Mouse (Mus musculus): ENCODE data around the gene Klhl10. TPM values are rescaled to one million over a fixed set of nuclear protein-coding genes. Genes with fewer than 3 reads are reported as not detected.

Klhl10 gene
- polyA plus RNA-seq, 1 experiment: 0.20 TPM

- H3K4me3 ChIP-seq: no peak overlapping the region
- peak overlapping the region; percentile 49 for H3K4me2 ChIP-seq (ENCODE audit: low read depth)
- H3ac ChIP-seq (ENCODE audit: control insufficient read depth, insufficient read length): no peak overlapping the region
- H3K36me3 ChIP-seq (ENCODE audit: control insufficient read depth, insufficient read depth): no peaks in the 10 kb centered on the region
- no peaks in the 10 kb centered on the region for H3K27me3 ChIP-seq (ENCODE audit: control insufficient read depth, insufficient read depth, insufficient read length)
- no peak for TF ChIP-seq POLR2A (IDR thresholded peaks at IDR 0.05; ENCODE audit: insufficient read length, low read depth)
- peak in 2 of 3 experiments; percentile 15 to 49 for TF ChIP-seq MYOD1 (IDR thresholded peaks at IDR 0.05; ENCODE audit: control insufficient read depth in 1 of 3, insufficient read length in 2 of 3, low read depth in 2 of 3)
- TF ChIP-seq SRF (IDR thresholded peaks at IDR 0.05; ENCODE audit: control insufficient read depth, insufficient read length, low read depth): no peak
- peak; percentile 12 for TF ChIP-seq TCF12 (IDR thresholded peaks at IDR 0.05; ENCODE audit: insufficient read depth, poor library complexity, severe bottlenecking)
- no peak for TF ChIP-seq CEBPB (IDR thresholded peaks at IDR 0.05; ENCODE audit: insufficient read depth, poor library complexity, severe bottlenecking)
- TF ChIP-seq MYOG (IDR thresholded peaks at IDR 0.05; ENCODE audit: control insufficient read depth in 1 of 3, insufficient read depth in 1 of 3, insufficient read length in 2 of 3, low read depth in 2 of 3): peak in 2 of 3 experiments; percentile 20 to 68
- TF ChIP-seq USF1 (IDR thresholded peaks at IDR 0.05; ENCODE audit: low read depth): no peak
- H3K79me2 ChIP-seq (ENCODE audit: control insufficient read depth, insufficient read depth): peaks cover 29% of the 10 kb centered on the region
Observed at GRCm38 (mm10) chr11:100399320-100399719, 42.4 kb upstream of the Klhl10 start.

GRCm38 (mm10) chr11:100399727-100400538, 41.8 kb upstream of the Klhl10 start:
- peaks cover 23% of the 10 kb centered on the region for H3K79me2 ChIP-seq (ENCODE audit: control insufficient read depth, insufficient read depth)
- no peaks in the 10 kb centered on the region for H3K36me3 ChIP-seq (ENCODE audit: control insufficient read depth, insufficient read depth)
- no peak overlapping the region for H3K4me3 ChIP-seq
- no peak for TF ChIP-seq MYOD1 (IDR thresholded peaks at IDR 0.05; ENCODE audit: control insufficient read depth in 1 of 3, insufficient read length in 2 of 3, low read depth in 2 of 3)
- no peak for TF ChIP-seq USF1 (IDR thresholded peaks at IDR 0.05; ENCODE audit: low read depth)
- no peak for TF ChIP-seq MAX (IDR thresholded peaks at IDR 0.05; ENCODE audit: low read depth)
- no peak for TF ChIP-seq POLR2AphosphoS2 (IDR thresholded peaks at IDR 0.05; ENCODE audit: insufficient read length, low read depth)
- no peak for TF ChIP-seq REST (IDR thresholded peaks at IDR 0.05; ENCODE audit: insufficient read depth, insufficient read length)
- TF ChIP-seq CEBPB (IDR thresholded peaks at IDR 0.05; ENCODE audit: insufficient read depth, poor library complexity, severe bottlenecking): no peak
- TF ChIP-seq TCF3 (IDR thresholded peaks at IDR 0.05; ENCODE audit: insufficient read length, low read depth): no peak
- no peak for TF ChIP-seq E2F4 (IDR thresholded peaks at IDR 0.05; ENCODE audit: insufficient read depth)
- no peaks in the 10 kb centered on the region for H3K27me3 ChIP-seq (ENCODE audit: control insufficient read depth, insufficient read depth, insufficient read length)
- H3K4me2 ChIP-seq (ENCODE audit: low read depth): peak overlapping the region; percentile 49
- H3ac ChIP-seq (ENCODE audit: control insufficient read depth, insufficient read length): no peak overlapping the region

- H3K27me3 ChIP-seq (ENCODE audit: control insufficient read depth, insufficient read depth, insufficient read length): no peaks in the 10 kb centered on the region
- H3ac ChIP-seq (ENCODE audit: control insufficient read depth, insufficient read length): no peak overlapping the region
- H3K79me2 ChIP-seq (ENCODE audit: control insufficient read depth, insufficient read depth): peaks cover 16% of the 10 kb centered on the region
- H3K4me3 ChIP-seq: no peak overlapping the region
- TF ChIP-seq CEBPB (IDR thresholded peaks at IDR 0.05; ENCODE audit: insufficient read depth, poor library complexity, severe bottlenecking): no peak
- TF ChIP-seq TCF12 (IDR thresholded peaks at IDR 0.05; ENCODE audit: insufficient read depth, poor library complexity, severe bottlenecking): no peak
- no peak for TF ChIP-seq MYOD1 (IDR thresholded peaks at IDR 0.05; ENCODE audit: control insufficient read depth in 1 of 3, insufficient read length in 2 of 3, low read depth in 2 of 3)
- no peak for TF ChIP-seq E2F4 (IDR thresholded peaks at IDR 0.05; ENCODE audit: insufficient read depth)
- TF ChIP-seq POLR2AphosphoS2 (IDR thresholded peaks at IDR 0.05; ENCODE audit: insufficient read length, low read depth): no peak
- TF ChIP-seq MAX (IDR thresholded peaks at IDR 0.05; ENCODE audit: low read depth): no peak
- TF ChIP-seq TCF3 (IDR thresholded peaks at IDR 0.05; ENCODE audit: insufficient read length, low read depth): no peak
- TF ChIP-seq POLR2A (IDR thresholded peaks at IDR 0.05; ENCODE audit: insufficient read length, low read depth): no peak
- TF ChIP-seq SRF (IDR thresholded peaks at IDR 0.05; ENCODE audit: control insufficient read depth, insufficient read length, low read depth): no peak
- TF ChIP-seq REST (IDR thresholded peaks at IDR 0.05; ENCODE audit: insufficient read depth, insufficient read length): no peak
- TF ChIP-seq USF1 (IDR thresholded peaks at IDR 0.05; ENCODE audit: low read depth): no peak
- no peak for TF ChIP-seq MYOG (IDR thresholded peaks at IDR 0.05; ENCODE audit: control insufficient read depth in 1 of 3, insufficient read depth in 1 of 3, insufficient read length in 2 of 3, low read depth in 2 of 3)
- no peak overlapping the region for H3K4me2 ChIP-seq (ENCODE audit: low read depth)
- H3K36me3 ChIP-seq (ENCODE audit: control insufficient read depth, insufficient read depth): no peaks in the 10 kb centered on the region
Observed at GRCm38 (mm10) chr11:100400842-100401241, 40.9 kb upstream of the Klhl10 start.

GRCm38 (mm10) chr11:100402240-100402639, 39.5 kb upstream of the Klhl10 start:
- no peaks in the 10 kb centered on the region for H3K27me3 ChIP-seq (ENCODE audit: control insufficient read depth, insufficient read depth, insufficient read length)
- no peak overlapping the region for H3K4me3 ChIP-seq
- no peaks in the 10 kb centered on the region for H3K36me3 ChIP-seq (ENCODE audit: control insufficient read depth, insufficient read depth)
- no peak overlapping the region for H3ac ChIP-seq (ENCODE audit: control insufficient read depth, insufficient read length)
- TF ChIP-seq MAX (IDR thresholded peaks at IDR 0.05; ENCODE audit: low read depth) (no peak), MYOD1 (IDR thresholded peaks at IDR 0.05; ENCODE audit: control insufficient read depth in 1 of 3, insufficient read length in 2 of 3, low read depth in 2 of 3) (no peak), TCF12 (IDR thresholded peaks at IDR 0.05; ENCODE audit: insufficient read depth, poor library complexity, severe bottlenecking) (no peak), E2F4 (IDR thresholded peaks at IDR 0.05; ENCODE audit: insufficient read depth) (no peak), SRF (IDR thresholded peaks at IDR 0.05; ENCODE audit: control insufficient read depth, insufficient read length, low read depth) (no peak), CEBPB (IDR thresholded peaks at IDR 0.05; ENCODE audit: insufficient read depth, poor library complexity, severe bottlenecking) (no peak), POLR2A (IDR thresholded peaks at IDR 0.05; ENCODE audit: insufficient read length, low read depth) (no peak), TCF3 (IDR thresholded peaks at IDR 0.05; ENCODE audit: insufficient read length, low read depth) (no peak), USF1 (IDR thresholded peaks at IDR 0.05; ENCODE audit: low read depth) (no peak), MYOG (IDR thresholded peaks at IDR 0.05; ENCODE audit: control insufficient read depth in 1 of 3, insufficient read depth in 1 of 3, insufficient read length in 2 of 3, low read depth in 2 of 3) (no peak), POLR2AphosphoS2 (IDR thresholded peaks at IDR 0.05; ENCODE audit: insufficient read length, low read depth) (no peak), REST (IDR thresholded peaks at IDR 0.05; ENCODE audit: insufficient read depth, insufficient read length) (no peak)
- peak overlapping the region; percentile 35 for H3K4me2 ChIP-seq (ENCODE audit: low read depth)
- peaks cover 2% of the 10 kb centered on the region for H3K79me2 ChIP-seq (ENCODE audit: control insufficient read depth, insufficient read depth)
